Mouse (Mus musculus) ES-E14 (cell line): ENCODE measurements around the gene LTO1. TPM values are rescaled to one million over a fixed set of nuclear protein-coding genes. Genes with fewer than 3 reads are reported as not detected.

Experiments
- DNase-seq: peaks from one replicate; pipeline ENCODE4 v3.0.0-alpha.2; 2013; ENCODE audit warnings: low read depth, low spot score
- H3K27ac ChIP-seq: 2 replicates; pipeline ENCODE4 v1.5.1; 2012; ENCODE audit warnings: low read depth, mild to moderate bottlenecking, low read length, moderate library complexity, mixed read lengths; ENCODE audit not compliant: poor library complexity, insufficient read depth, severe bottlenecking
- H3K36me3 ChIP-seq: 2 replicates; pipeline ENCODE4 v1.6.1; 2012; ENCODE audit warnings: mild to moderate bottlenecking, low read length, moderate library complexity, mixed read lengths; ENCODE audit not compliant: control insufficient read depth, poor library complexity, insufficient read depth, severe bottlenecking
- H3K4me1 ChIP-seq, 2 experiments: fragments of 150-350 bp in 1 of 2; sonication (generic) in 1 of 2; 2 replicates each; pipeline ENCODE4 v1.6.1; 2012; ENCODE audit warnings: low read length in 2 of 2, mild to moderate bottlenecking in 1 of 2, mixed read lengths in 1 of 2; ENCODE audit not compliant: control insufficient read depth in 2 of 2, insufficient read depth in 2 of 2, poor library complexity in 1 of 2
- H3K4me3 ChIP-seq, 2 experiments: fragments of 150-350 bp in 1 of 2; sonication (generic) in 1 of 2; 2 replicates each; pipeline ENCODE4 v1.5.1; 2012; ENCODE audit warnings: low read length in 2 of 2, low read depth in 1 of 2, mild to moderate bottlenecking in 1 of 2, mixed read lengths in 1 of 2; ENCODE audit not compliant: insufficient read depth in 1 of 2, poor library complexity in 1 of 2, severe bottlenecking in 1 of 2
- H3K9ac ChIP-seq: 2 replicates; pipeline ENCODE4 v1.6.1; 2012; ENCODE audit warnings: low read depth, mild to moderate bottlenecking, low read length, mixed read lengths; ENCODE audit not compliant: poor library complexity, insufficient read depth, severe bottlenecking
- H3K9me3 ChIP-seq: fragments of 150-350 bp; sonication (generic); 2 replicates; pipeline ENCODE4 v1.6.1; 2012; ENCODE audit warnings: low read depth, mild to moderate bottlenecking, low read length; ENCODE audit not compliant: control insufficient read depth, insufficient read depth
- CHD2 ChIP-seq: IDR thresholded peaks from 2 replicates; pipeline ENCODE4 v1.6.1; 2014; ENCODE audit warnings: mild to moderate bottlenecking, low read depth, low read length, inconsistent platforms
- HCFC1 ChIP-seq: IDR thresholded peaks from 2 replicates; pipeline ENCODE4 v1.6.1; 2012; ENCODE audit warnings: low read length, inconsistent platforms, borderline replicate concordance; ENCODE audit not compliant: insufficient read depth
- MAFK ChIP-seq: IDR thresholded peaks from 2 replicates; pipeline ENCODE4 v1.6.1; 2014; ENCODE audit warnings: mild to moderate bottlenecking, low read depth, low read length, inconsistent platforms; ENCODE audit not compliant: insufficient read depth
- ZC3H11A ChIP-seq: IDR thresholded peaks from 2 replicates; pipeline ENCODE4 v1.6.1; 2012; ENCODE audit warnings: low read depth, mild to moderate bottlenecking, inconsistent platforms, low read length, borderline replicate concordance
- ZNF384 ChIP-seq: IDR thresholded peaks from 2 replicates; pipeline ENCODE4 v1.6.1; 2012; ENCODE audit warnings: low read depth, low read length, inconsistent platforms
- in situ Hi-C, 2 experiments: fragments of 600-800 bp; cut with MboI; formaldehyde crosslinking; loops; one replicate each; pipeline ENCODE4 v1.15.1; 2025; ENCODE audit warnings: low sequenced_read_pairs in 2 of 2, inconsistent platforms in 1 of 2; ENCODE audit not compliant: unreplicated experiment in 2 of 2
- total RNA-seq: library from RNA; depleted of rRNA; stranded (reverse); fragments of 300-350 nt; gene quantifications from 2 replicates; pipeline ENCODE4 v1.2.3, GENCODE M21; 2012

The LTO1 gene
- total RNA-seq, 1 experiment, result 23.9 TPM

GRCm38 (mm10) chr7:144931778-144932177, 16.9 kb downstream of the LTO1 start:
- no peak overlapping the region for H3K4me3 ChIP-seq
- H3K36me3 ChIP-seq, result peaks cover 47% of the 10 kb centered on the region
- H3K27ac ChIP-seq, result no peak overlapping the region
- peaks cover 0 to 4% of the 10 kb centered on the region in 2 experiments; a peak in 1 of 4 replicates for H3K4me1 ChIP-seq
- peak; percentile 81 for DNase-seq
- H3K9ac ChIP-seq, result no peak overlapping the region
- in situ Hi-C loops, result loop anchor here (10.0 kb wide), 2 partner anchors 183 to 313 kb away; no protein-coding TSS in a partner anchor
- TF ChIP-seq ZC3H11A (peak; percentile 83; the same call in 1 of the 2 replicates), MAFK (no peak)
- no peaks in the 10 kb centered on the region for H3K9me3 ChIP-seq

GRCm38 (mm10) chr7:144932389-144932937, 17.6 kb downstream of the LTO1 start:
- Histone ChIP-seq H3K9ac (no peak overlapping the region), H3K4me1 (peaks cover 0 to 4% of the 10 kb centered on the region in 2 experiments; a peak in 2 of 4 replicates), H3K9me3 (no peaks in the 10 kb centered on the region), H3K36me3 (peaks cover 53% of the 10 kb centered on the region), H3K27ac (no peak overlapping the region), H3K4me3 (no peak overlapping the region)
- in situ Hi-C loops, result loop anchor here (10.0 kb wide), 2 partner anchors 182 to 312 kb away; no protein-coding TSS in a partner anchor
- TF ChIP-seq ZNF384, result no peak
- no peak for TF ChIP-seq ZC3H11A
- TF ChIP-seq MAFK, result no peak
- no peak for TF ChIP-seq CHD2
- no peak for TF ChIP-seq HCFC1
- no peak for DNase-seq

DNA sequence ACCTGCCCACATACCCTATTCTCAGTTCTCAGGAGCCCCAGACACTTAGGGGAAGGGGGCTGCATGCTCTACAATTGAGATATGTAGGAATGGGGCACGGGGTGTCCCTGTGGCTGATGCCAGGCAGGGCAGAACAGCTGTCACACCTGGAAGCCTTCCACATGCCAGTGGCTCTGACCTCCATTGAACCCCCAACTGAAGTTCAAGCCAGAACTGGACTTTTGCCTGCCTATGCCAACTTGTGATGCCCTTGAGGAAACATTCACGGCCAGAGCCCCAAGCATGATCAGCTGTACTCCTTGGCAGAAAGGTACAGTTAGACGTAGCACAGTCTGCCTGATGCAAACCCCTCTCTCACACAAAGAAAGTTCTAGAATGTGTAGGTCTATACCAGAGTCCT, 18.4 kb downstream of the LTO1 start:
- peaks cover 57% of the 10 kb centered on the region for H3K36me3 ChIP-seq

DNA sequence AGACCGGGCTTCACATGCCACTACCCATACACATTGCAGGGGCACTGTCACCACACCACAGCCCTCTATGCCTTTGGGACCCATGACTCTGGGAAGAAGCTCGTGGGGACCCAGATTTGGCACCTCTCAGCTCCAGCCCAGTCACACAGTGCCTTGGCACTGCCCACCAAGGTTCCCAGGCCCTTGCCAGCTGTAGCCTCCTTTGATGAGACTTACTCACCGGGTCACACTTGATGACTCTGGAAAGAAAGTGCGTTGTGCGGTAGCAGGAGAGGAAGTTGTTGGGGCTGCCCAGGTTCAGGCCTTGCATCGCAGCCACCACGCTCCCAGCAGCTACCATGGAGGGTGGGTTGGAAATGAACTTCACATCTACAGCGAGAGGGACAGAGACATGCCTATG, 18.9 kb downstream of the LTO1 start:
- in situ Hi-C loops, result loop anchor here (10.0 kb wide), 2 partner anchors 181 to 311 kb away; no protein-coding TSS in a partner anchor
- Histone ChIP-seq H3K4me1 (peaks cover 0 to 4% of the 10 kb centered on the region in 2 experiments; a peak in 2 of 4 replicates), H3K36me3 (peaks cover 57% of the 10 kb centered on the region), H3K4me3 (no peak overlapping the region), H3K9me3 (no peaks in the 10 kb centered on the region), H3K27ac (no peak overlapping the region), H3K9ac (no peak overlapping the region)
- no peak for DNase-seq
- TF ChIP-seq MAFK, result no peak
- TF ChIP-seq HCFC1, result no peak
- no peak for TF ChIP-seq CHD2
- TF ChIP-seq ZC3H11A, result no peak

More for the DNA sequence above, 18.4 kb downstream of the LTO1 start:
- Histone ChIP-seq H3K4me3 (no peak overlapping the region), H3K9ac (no peak overlapping the region), H3K4me1 (peaks cover 0 to 4% of the 10 kb centered on the region in 2 experiments; a peak in 2 of 4 replicates), H3K9me3 (no peaks in the 10 kb centered on the region), H3K27ac (no peak overlapping the region)
- no peak for DNase-seq
- TF ChIP-seq HCFC1, result no peak
- no peak for TF ChIP-seq CHD2
- no peak for TF ChIP-seq ZC3H11A
- no peak for TF ChIP-seq MAFK
- TF ChIP-seq ZNF384, result no peak
- in situ Hi-C loops, result loop anchor here (10.0 kb wide), 2 partner anchors 181 to 311 kb away; no protein-coding TSS in a partner anchor

DNA sequence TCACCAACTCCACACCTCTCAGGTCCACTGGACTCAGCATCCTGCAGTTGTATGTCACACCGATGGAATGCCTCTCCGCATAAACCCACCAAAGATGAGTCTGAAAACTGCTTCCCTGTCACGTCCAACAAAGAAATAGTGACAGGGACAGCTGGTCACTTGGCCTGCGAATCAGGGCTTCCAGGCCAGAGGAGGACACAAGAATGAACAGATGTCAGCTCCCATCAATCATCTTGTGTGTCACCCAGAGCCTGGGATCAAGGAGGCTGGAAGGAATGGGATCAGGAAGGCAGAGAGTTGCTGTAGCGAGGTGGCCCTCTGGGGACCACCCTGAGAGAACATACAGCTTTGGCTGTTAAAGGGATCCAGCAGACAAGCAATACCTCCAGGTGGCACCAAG, 20.0 kb downstream of the LTO1 start:
- Histone ChIP-seq H3K9ac (no peak overlapping the region), H3K4me1 (peaks cover 0 to 4% of the 10 kb centered on the region in 2 experiments; a peak in 2 of 4 replicates), H3K27ac (no peak overlapping the region), H3K4me3 (no peak overlapping the region), H3K36me3 (peaks cover 57% of the 10 kb centered on the region), H3K9me3 (no peaks in the 10 kb centered on the region)
- TF ChIP-seq ZNF384, result no peak
- TF ChIP-seq ZC3H11A, result no peak
- no peak for TF ChIP-seq HCFC1
- TF ChIP-seq CHD2, result no peak
- no peak for TF ChIP-seq MAFK
- in situ Hi-C loops, result loop anchor here (5.0 to 10.0 kb wide), 3 partner anchors 180 to 310 kb away; no protein-coding TSS in a partner anchor
- DNase-seq, result no peak
